Mouse (Mus musculus) MEL (cell line): ENCODE data around the gene Tubg1. TPM values are rescaled to one million over a fixed set of nuclear protein-coding genes. Genes with fewer than 3 reads are reported as not detected.

Source experiments
- DNase-seq: peaks from one replicate; pipeline ENCODE4 v3.0.0; 2011; ENCODE audit warnings: low read depth, low spot score
- H3K27ac ChIP-seq: 2 replicates; pipeline ENCODE4 v1.5.1; 2012; ENCODE audit warnings: low read depth, mild to moderate bottlenecking, control low read depth, low read length, moderate library complexity; ENCODE audit not compliant: control insufficient read depth
- H3K27me3 ChIP-seq, 2 experiments: fragments of 150-350 bp in 1 of 2; sonication (generic) in 1 of 2; 2 replicates each; pipeline ENCODE4 v1.6.1; 2012; ENCODE audit warnings: low read length in 2 of 2, mild to moderate bottlenecking in 2 of 2, improper control_type of control experiment in 1 of 2, moderate library complexity in 1 of 2; ENCODE audit not compliant: insufficient read depth in 2 of 2, control insufficient read depth in 1 of 2
- H3K36me3 ChIP-seq, 2 experiments: 2 replicates each; pipeline ENCODE4 v1.6.1; 2012 to 2014; ENCODE audit warnings: low read length in 2 of 2, improper control_type of control experiment in 1 of 2, inconsistent platforms in 1 of 2, mild to moderate bottlenecking in 1 of 2; ENCODE audit not compliant: insufficient read depth in 2 of 2, control insufficient read depth in 1 of 2
- H3K4me1 ChIP-seq, 2 experiments: fragments of 150-350 bp in 1 of 2; sonication (generic) in 1 of 2; 2 replicates each; pipeline ENCODE4 v1.6.1; 2012; ENCODE audit warnings: low read length in 2 of 2, improper control_type of control experiment in 1 of 2, mild to moderate bottlenecking in 1 of 2; ENCODE audit not compliant: insufficient read depth in 2 of 2, control insufficient read depth in 1 of 2
- H3K4me3 ChIP-seq, 2 experiments: fragments of 150-350 bp in 1 of 2; sonication (generic) in 1 of 2; 2 replicates each; pipeline ENCODE4 v1.5.1; 2012; ENCODE audit warnings: low read depth in 2 of 2, low read length in 2 of 2, mild to moderate bottlenecking in 2 of 2, moderate library complexity in 2 of 2, control low read depth in 1 of 2, improper control_type of control experiment in 1 of 2; ENCODE audit not compliant: control insufficient read depth in 1 of 2, insufficient read depth in 1 of 2
- H3K79me2 ChIP-seq: 2 replicates; pipeline ENCODE4 v1.6.1; 2012; ENCODE audit warnings: mild to moderate bottlenecking, low read length, moderate library complexity; ENCODE audit not compliant: control insufficient read depth, poor library complexity, insufficient read depth
- H3K9ac ChIP-seq: 2 replicates; pipeline ENCODE4 v1.6.1; 2012; ENCODE audit warnings: low read depth, mild to moderate bottlenecking, control low read depth, low read length, moderate library complexity; ENCODE audit not compliant: control insufficient read depth, poor library complexity, severe bottlenecking
- H3K9me3 ChIP-seq: fragments of 150-350 bp; sonication (generic); replicated peaks from 2 replicates; pipeline ENCODE4 v1.6.1; 2012; ENCODE audit warnings: mild to moderate bottlenecking, low read length, improper control_type of control experiment, moderate library complexity; ENCODE audit not compliant: insufficient read depth
- BHLHE40 ChIP-seq: IDR thresholded peaks from 2 replicates; pipeline ENCODE4 v1.6.1; 2012; ENCODE audit warnings: low read depth, mild to moderate bottlenecking, inconsistent platforms, low read length, improper control_type of control experiment, borderline replicate concordance
- GABPA ChIP-seq: IDR thresholded peaks from 2 replicates; pipeline ENCODE4 v1.6.1; 2012; ENCODE audit warnings: low read depth, mild to moderate bottlenecking, inconsistent platforms, low read length, improper control_type of control experiment, moderate library complexity
- GATA1 ChIP-seq: IDR thresholded peaks from 2 replicates; pipeline ENCODE4 v1.6.1; 2011; ENCODE audit warnings: low read depth, low read length, improper control_type of control experiment
- JUND ChIP-seq: IDR thresholded peaks from 2 replicates; pipeline ENCODE4 v1.6.1; 2011; ENCODE audit warnings: low read depth, mild to moderate bottlenecking, improper control_type of control experiment, low read length
- MAX ChIP-seq: IDR thresholded peaks from 2 replicates; pipeline ENCODE4 v1.6.1; 2011; ENCODE audit warnings: low read length, improper control_type of control experiment
- MAZ ChIP-seq: IDR thresholded peaks from 2 replicates; pipeline ENCODE4 v1.6.1; 2012; ENCODE audit warnings: low read depth, mild to moderate bottlenecking, inconsistent platforms, low read length, improper control_type of control experiment
- MYB ChIP-seq: IDR thresholded peaks from 2 replicates; pipeline ENCODE4 v1.6.1; 2011; ENCODE audit warnings: mild to moderate bottlenecking, low read depth, low read length, improper control_type of control experiment
- RAD21 ChIP-seq: IDR thresholded peaks from 2 replicates; pipeline ENCODE4 v1.6.1; 2011; ENCODE audit warnings: mild to moderate bottlenecking, low read depth, low read length, improper control_type of control experiment
- TAL1 ChIP-seq: IDR thresholded peaks from 2 replicates; pipeline ENCODE4 v1.6.1; 2012; ENCODE audit warnings: mild to moderate bottlenecking, inconsistent platforms, low read length, moderate library complexity, mixed read lengths
- polyA plus RNA-seq, 2 experiments: library from polyadenylated mRNA; stranded (reverse) in 1 of 2; unstranded in 1 of 2; fragments of >175 nt in 1 of 2; fragments of >200 nt in 1 of 2; gene quantifications; 2 replicates each; pipeline versions ENCODE4 v1.2.1 to v1.2.4; 2012; ENCODE audit warnings: low replicate concordance in 2 of 2, low read depth in 1 of 2; ENCODE audit not compliant: insufficient read length in 2 of 2, insufficient read depth in 1 of 2, missing spikeins in 1 of 2
- total RNA-seq: library from RNA; depleted of rRNA; stranded (reverse); fragments of 300-350 nt; gene quantifications from 2 replicates; pipeline ENCODE4 v1.2.3, GENCODE M21; 2012; rRNA removed

The Tubg1 gene
- total and polyA plus RNA-seq, 3 experiments: 60.0 to 183 (median 125) TPM

DNA sequence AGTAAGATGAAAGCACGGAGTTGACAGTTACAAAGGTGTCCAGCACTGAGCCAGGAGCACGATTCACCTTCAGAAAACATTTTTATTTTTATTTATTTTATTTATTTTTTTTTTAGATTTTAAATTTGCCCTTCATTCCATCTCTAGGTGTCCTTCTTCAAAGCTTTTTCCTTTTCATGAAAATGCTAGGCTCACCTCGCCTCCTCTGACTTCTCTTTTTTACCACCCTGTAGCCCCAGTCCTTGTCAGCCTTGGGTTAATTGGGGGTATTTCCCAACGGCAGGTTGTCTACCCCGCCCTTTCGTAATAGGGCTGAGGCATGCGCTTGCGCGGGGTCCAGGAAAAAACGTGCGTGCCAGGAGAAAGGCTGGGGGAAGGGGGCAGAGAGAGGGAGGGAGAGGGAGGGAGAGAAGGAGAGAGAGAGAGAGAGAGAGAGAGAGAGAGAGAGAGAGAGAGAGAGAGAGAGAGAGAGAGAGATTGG is 55.9 kb downstream of the Tubg1 start:
- TF ChIP-seq GABPA (no peak), GATA1 (no peak), MYB (no peak), MAZ (no peak), MAX (no peak), JUND (no peak), RAD21 (no peak), BHLHE40 (no peak), TAL1 (no peak)
- Histone ChIP-seq H3K9ac (no peak overlapping the region), H3K27me3 (0 out of 4 replicates have a peak, but pooled peaks cover 0 to 2% of the 10 kb centered on the region in 2 experiments), H3K4me1 (peaks cover 0 to 11% of the 10 kb centered on the region in 2 experiments; a peak in 2 of 4 replicates), H3K79me2 (no peaks in the 10 kb centered on the region; the same call in 1 of the 2 replicates), H3K27ac (no peak overlapping the region), H3K36me3 (peaks cover 0 to 6% of the 10 kb centered on the region in 2 experiments; a peak in 2 of 4 replicates), H3K4me3 (no peak overlapping the region), H3K9me3 (no peaks in the 10 kb centered on the region)
- no peak for DNase-seq

Other genes with a start within 250 kb of the Tubg1 start
- gene Stat3, start 180.4 kb upstream of the Tubg1 start, total RNA-seq: 25.7 and 31.1 TPM in 2 replicates
- gene Stat3, start 180.4 kb upstream of the Tubg1 start, polyA plus RNA-seq: 100 to 1,000 TPM in 1 of 2 experiments, 10 to 100 TPM in 1; 64.7 to 249 TPM
- gene Cavin1, start 149.1 kb upstream of the Tubg1 start, total RNA-seq: 2.9 and 3.4 TPM in 2 replicates
- 1 to 10 TPM in 1 of 2 experiments, not detected in 1; 9.0 TPM for gene Cavin1, start 149.1 kb upstream of the Tubg1 start, polyA plus RNA-seq
- 12.8 and 20.8 TPM in 2 replicates for gene Atp6v0a1, start 110.5 kb upstream of the Tubg1 start, total RNA-seq
- gene Atp6v0a1, start 110.5 kb upstream of the Tubg1 start, polyA plus RNA-seq: 10 to 100 TPM in 1 of 2 experiments, not detected in 1; 23.2 TPM
- 1.1 and 1.5 TPM in 2 replicates for gene Naglu, start 49.9 kb upstream of the Tubg1 start, total RNA-seq
- 1 to 10 TPM in 1 of 2 experiments, not detected in 1; 3.1 TPM for gene Naglu, start 49.9 kb upstream of the Tubg1 start, polyA plus RNA-seq
- not detected in 2 replicates for gene Hsd17b1, start 41.5 kb upstream of the Tubg1 start, total RNA-seq
- not detected for gene Hsd17b1, start 41.5 kb upstream of the Tubg1 start, polyA plus RNA-seq
- 34.8 and 42.9 TPM in 2 replicates for gene Coasy, start 37.4 kb upstream of the Tubg1 start, total RNA-seq
- 10 to 100 TPM in 1 of 2 experiments, not detected in 1; 44.2 TPM for gene Coasy, start 37.4 kb upstream of the Tubg1 start, polyA plus RNA-seq
- gene Mlx, start 32.7 kb upstream of the Tubg1 start, total RNA-seq: 70.8 and 75.9 TPM in 2 replicates
- 10 to 100 TPM in 1 of 2 experiments, not detected in 1; 57.5 TPM for gene Mlx, start 32.7 kb upstream of the Tubg1 start, polyA plus RNA-seq
- gene Psmc3ip, start 24.5 kb upstream of the Tubg1 start, total RNA-seq: 9.1 and 14.5 TPM in 2 replicates
- gene Psmc3ip, start 24.5 kb upstream of the Tubg1 start, polyA plus RNA-seq: 1 to 10 TPM in 1 of 2 experiments, not detected in 1; 8.2 TPM
- 17.0 and 24.6 TPM in 2 replicates for gene Retreg3, start within 50 bp of the Tubg1 start, total RNA-seq
- 10 to 100 TPM in 1 of 2 experiments, not detected in 1; 23.4 TPM for gene Retreg3, start within 50 bp of the Tubg1 start, polyA plus RNA-seq
- not detected in 2 replicates for gene Tubg2, start 36.0 kb downstream of the Tubg1 start, total RNA-seq
- not detected for gene Tubg2, start 36.0 kb downstream of the Tubg1 start, polyA plus RNA-seq
- not detected in 2 replicates for gene Cntnap1, start 50.6 kb downstream of the Tubg1 start, total RNA-seq
- under 1 TPM in 1 of 2 experiments, not detected in 1; 0.01 TPM for gene Cntnap1, start 50.6 kb downstream of the Tubg1 start, polyA plus RNA-seq
- gene Plekhh3, start 51.4 kb downstream of the Tubg1 start, total RNA-seq: 0.81 and 1.4 TPM in 2 replicates
- 1 to 10 TPM in 1 of 2 experiments, not detected in 1; 1.5 TPM for gene Plekhh3, start 51.4 kb downstream of the Tubg1 start, polyA plus RNA-seq
- gene Ccr10, start 55.5 kb downstream of the Tubg1 start, total RNA-seq: not detected in 2 replicates
- gene Ccr10, start 55.5 kb downstream of the Tubg1 start, polyA plus RNA-seq: not detected
- 5.0 and 6.3 TPM in 2 replicates for gene Ezh1, start 106.5 kb downstream of the Tubg1 start, total RNA-seq
- gene Ezh1, start 106.5 kb downstream of the Tubg1 start, polyA plus RNA-seq: 1 to 10 TPM in 1 of 2 experiments, not detected in 1; 8.4 TPM
- gene Ramp2, start 126.1 kb downstream of the Tubg1 start, total RNA-seq: 0.12 TPM in 1 of 2 replicates, not detected in the other
- gene Ramp2, start 126.1 kb downstream of the Tubg1 start, polyA plus RNA-seq: not detected
- gene Vps25, start 133.8 kb downstream of the Tubg1 start, total RNA-seq: 68.4 and 75.5 TPM in 2 replicates
- gene Vps25, start 133.8 kb downstream of the Tubg1 start, polyA plus RNA-seq: 100 to 1,000 TPM in 1 of 2 experiments, not detected in 1; 107 TPM
- gene Wnk4, start 140.6 kb downstream of the Tubg1 start, total RNA-seq: 0.72 and 0.92 TPM in 2 replicates
- 1 to 10 TPM in 1 of 2 experiments, not detected in 1; 3.4 TPM for gene Wnk4, start 140.6 kb downstream of the Tubg1 start, polyA plus RNA-seq
- 2.4 TPM in 2 replicates for gene Cntd1, start 159.1 kb downstream of the Tubg1 start, total RNA-seq
- gene Cntd1, start 159.1 kb downstream of the Tubg1 start, polyA plus RNA-seq: under 1 TPM in 1 of 2 experiments, not detected in 1; 0.84 TPM
- 294 and 325 TPM in 2 replicates for gene Coa3, start 159.2 kb downstream of the Tubg1 start, total RNA-seq
- 100 to 1,000 TPM in 1 of 2 experiments, not detected in 1; 120 TPM for gene Coa3, start 159.2 kb downstream of the Tubg1 start, polyA plus RNA-seq
- 167 and 181 TPM in 2 replicates for gene Becn1, start 182.3 kb downstream of the Tubg1 start, total RNA-seq
- gene Becn1, start 182.3 kb downstream of the Tubg1 start, polyA plus RNA-seq: 100 to 1,000 TPM in 1 of 2 experiments, not detected in 1; 122 TPM
- gene Psme3, start 196.3 kb downstream of the Tubg1 start, total RNA-seq: 129 and 139 TPM in 2 replicates
- gene Psme3, start 196.3 kb downstream of the Tubg1 start, polyA plus RNA-seq: 100 to 1,000 TPM; 369 to 446 TPM
- gene Aoc2, start 205.1 kb downstream of the Tubg1 start, total RNA-seq: 9.1 and 12.1 TPM in 2 replicates
- 10 to 100 TPM in 1 of 2 experiments, not detected in 1; 21.1 TPM for gene Aoc2, start 205.1 kb downstream of the Tubg1 start, polyA plus RNA-seq
- 0.62 and 0.69 TPM in 2 replicates for gene Aoc3, start 210.7 kb downstream of the Tubg1 start, total RNA-seq
- 1 to 10 TPM in 1 of 2 experiments, not detected in 1; 2.2 TPM for gene Aoc3, start 210.7 kb downstream of the Tubg1 start, polyA plus RNA-seq
- not detected in 2 replicates for gene G6pc, start 247.6 kb downstream of the Tubg1 start, total RNA-seq
- gene G6pc, start 247.6 kb downstream of the Tubg1 start, polyA plus RNA-seq: not detected